Mouse (Mus musculus): ENCODE measurements around the gene Spag9. TPM values are rescaled to one million over a fixed set of nuclear protein-coding genes. Genes with fewer than 3 reads are reported as not detected.

Spag9 gene
- polyA plus RNA-seq, 1 experiment = 19.1 TPM

DNA sequence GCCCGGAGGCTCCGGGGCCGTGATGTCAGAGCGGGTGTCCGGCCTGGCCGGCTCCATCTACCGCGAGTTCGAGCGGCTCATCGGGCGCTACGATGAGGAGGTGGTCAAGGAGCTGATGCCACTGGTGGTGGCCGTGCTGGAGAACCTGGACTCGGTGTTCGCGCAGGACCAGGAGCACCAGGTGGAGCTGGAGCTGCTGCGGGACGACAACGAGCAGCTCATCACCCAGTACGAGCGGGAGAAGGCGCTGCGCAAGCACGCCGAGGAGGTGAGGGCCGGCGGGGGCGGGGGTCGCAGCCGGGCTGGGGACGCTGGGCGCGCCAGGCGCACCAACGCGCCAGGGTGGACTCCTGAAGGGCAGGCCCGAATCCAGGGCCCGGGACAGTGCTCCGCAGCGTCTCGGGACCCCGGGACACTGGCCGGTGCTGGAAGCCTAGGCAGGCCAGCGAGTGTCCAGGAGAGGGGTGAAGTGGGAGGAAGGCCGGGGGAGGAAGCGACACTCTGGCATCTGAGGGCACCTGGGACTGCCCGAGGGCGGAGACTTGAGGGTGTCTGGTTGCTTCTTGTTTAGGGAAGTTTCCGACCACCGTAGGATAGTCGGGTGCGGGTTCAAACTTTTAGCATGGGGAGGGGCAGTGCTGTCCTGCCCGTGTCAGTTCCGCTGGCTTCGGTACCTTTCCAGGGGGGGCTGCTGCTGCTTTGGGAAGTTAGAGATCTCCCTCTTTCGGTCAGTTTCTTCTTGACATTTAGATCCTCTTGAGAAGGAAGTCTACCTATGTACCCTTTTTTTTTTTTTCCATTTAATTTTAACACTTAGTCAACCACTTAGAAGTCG is 632 bp downstream of the Spag9 start:
- under 1% methylated on average over 58 of the region's 58 CpGs for WGBS
- H3K4me1 ChIP-seq (ENCODE audit: control insufficient read depth, insufficient read depth, low read length) = peaks cover 24% of the 10 kb centered on the region; the same call in 1 of the 2 replicates
- H3K27me3 ChIP-seq (replicated peaks; ENCODE audit: control insufficient read depth, insufficient read depth, low read length) = no peaks in the 10 kb centered on the region
- peak; percentile 61 for DNase-seq
- no peak for TF ChIP-seq POLR2A (IDR thresholded peaks at IDR 0.05; ENCODE audit: low read depth, low read length)
- peak; percentile 20; the same call in 1 of the 2 replicates for TF ChIP-seq CTCF (conservative IDR thresholded peaks at IDR 0.05; ENCODE audit: insufficient read depth, insufficient read length, low read depth, low read length)
- peak overlapping the region; percentile 96 for H3K4me3 ChIP-seq (ENCODE audit: insufficient read depth, low read depth, low read length)
- no peaks in the 10 kb centered on the region for H3K36me3 ChIP-seq (ENCODE audit: control insufficient read depth, insufficient read depth, low read length)
- peak overlapping the region; percentile 96 for H3K27ac ChIP-seq (ENCODE audit: insufficient read depth, low read depth, low read length)

- Histone ChIP-seq H3K27me3 (replicated peaks; ENCODE audit: control insufficient read depth, insufficient read depth, low read length) (no peaks in the 10 kb centered on the region), H3K36me3 (ENCODE audit: control insufficient read depth, insufficient read depth, low read length) (no peaks in the 10 kb centered on the region), H3K4me1 (ENCODE audit: control insufficient read depth, insufficient read depth, low read length) (peaks cover 24% of the 10 kb centered on the region; the same call in 1 of the 2 replicates), H3K4me3 (ENCODE audit: insufficient read depth, low read depth, low read length) (peak overlapping the region; percentile 37), H3K27ac (ENCODE audit: insufficient read depth, low read depth, low read length) (peak overlapping the region; percentile 96)
- TF ChIP-seq CTCF (conservative IDR thresholded peaks at IDR 0.05; ENCODE audit: insufficient read depth, insufficient read length, low read depth, low read length) (no peak), POLR2A (IDR thresholded peaks at IDR 0.05; ENCODE audit: low read depth, low read length) (no peak)
- peak; percentile 96 for DNase-seq
- 6% methylated on average over 13 of the region's 13 CpGs for whole genome bisulfite sequencing
Observed at GRCm38 (mm10) chr11:93997141-93997775, 1.4 kb downstream of the Spag9 start.

DNA sequence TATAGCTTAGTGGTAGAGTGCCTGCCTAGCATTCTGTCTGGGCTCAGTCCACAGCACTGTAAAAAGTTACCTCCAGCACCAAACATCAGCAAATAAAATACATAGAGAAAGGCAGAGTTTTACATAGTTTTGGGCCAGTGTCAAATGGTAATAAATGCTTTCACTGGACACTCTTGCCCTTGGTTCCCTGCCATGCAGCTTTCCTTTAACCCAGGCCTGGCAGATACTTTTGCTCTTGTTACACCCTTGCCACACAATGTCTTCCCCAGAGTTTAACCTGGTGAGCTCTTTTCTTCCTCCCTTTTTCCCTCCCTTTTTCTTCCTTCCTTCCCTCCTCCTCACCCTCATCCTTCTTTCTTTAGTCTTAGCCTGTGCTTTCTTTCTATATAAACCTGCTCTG is 3.4 kb downstream of the Spag9 start:
- Histone ChIP-seq H3K36me3 (ENCODE audit: control insufficient read depth, insufficient read depth, low read length) (no peaks in the 10 kb centered on the region), H3K4me1 (ENCODE audit: control insufficient read depth, insufficient read depth, low read length) (peaks cover 30% of the 10 kb centered on the region; the same call in 1 of the 2 replicates), H3K27me3 (replicated peaks; ENCODE audit: control insufficient read depth, insufficient read depth, low read length) (no peaks in the 10 kb centered on the region), H3K27ac (ENCODE audit: insufficient read depth, low read depth, low read length) (0 out of 2 replicates have a peak overlapping the region, but pooled peaks have one; percentile 49), H3K4me3 (ENCODE audit: insufficient read depth, low read depth, low read length) (no peak overlapping the region)
- TF ChIP-seq POLR2A (IDR thresholded peaks at IDR 0.05; ENCODE audit: low read depth, low read length) = no peak
- TF ChIP-seq CTCF (conservative IDR thresholded peaks at IDR 0.05; ENCODE audit: insufficient read depth, insufficient read length, low read depth, low read length) = no peak
- DNase-seq = peak; percentile 54

DNA sequence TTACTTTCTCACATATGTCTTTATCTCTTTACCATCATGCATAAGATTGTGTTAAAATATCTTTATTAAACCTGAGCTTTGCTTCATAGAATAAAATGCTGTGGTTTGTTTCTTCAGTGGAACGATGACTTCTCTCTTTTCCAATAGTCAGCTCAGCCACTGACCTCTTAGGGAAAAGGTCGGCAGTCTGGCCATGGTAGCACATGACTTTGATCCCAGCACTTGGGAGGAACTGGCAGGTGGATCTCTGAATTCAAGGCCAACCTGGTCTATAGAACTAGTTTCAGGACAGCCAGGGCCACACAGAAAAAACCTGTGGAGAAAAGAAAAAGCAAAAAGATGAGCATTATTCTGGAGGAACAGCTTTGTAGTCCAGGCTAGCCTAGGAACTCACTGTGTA is 7.5 kb downstream of the Spag9 start:
- TF ChIP-seq POLR2A (IDR thresholded peaks at IDR 0.05; ENCODE audit: low read depth, low read length) (no peak), CTCF (conservative IDR thresholded peaks at IDR 0.05; ENCODE audit: insufficient read depth, insufficient read length, low read depth, low read length) (no peak)
- Histone ChIP-seq H3K36me3 (ENCODE audit: control insufficient read depth, insufficient read depth, low read length) (no peaks in the 10 kb centered on the region), H3K4me3 (ENCODE audit: insufficient read depth, low read depth, low read length) (no peak overlapping the region), H3K27me3 (replicated peaks; ENCODE audit: control insufficient read depth, insufficient read depth, low read length) (no peaks in the 10 kb centered on the region), H3K27ac (ENCODE audit: insufficient read depth, low read depth, low read length) (no peak overlapping the region), H3K4me1 (ENCODE audit: control insufficient read depth, insufficient read depth, low read length) (peaks cover 28% of the 10 kb centered on the region; the same call in 1 of the 2 replicates)
- WGBS = 49% methylated on average over 2 of the region's 2 CpGs
- DNase-seq = peak; percentile 52

DNA sequence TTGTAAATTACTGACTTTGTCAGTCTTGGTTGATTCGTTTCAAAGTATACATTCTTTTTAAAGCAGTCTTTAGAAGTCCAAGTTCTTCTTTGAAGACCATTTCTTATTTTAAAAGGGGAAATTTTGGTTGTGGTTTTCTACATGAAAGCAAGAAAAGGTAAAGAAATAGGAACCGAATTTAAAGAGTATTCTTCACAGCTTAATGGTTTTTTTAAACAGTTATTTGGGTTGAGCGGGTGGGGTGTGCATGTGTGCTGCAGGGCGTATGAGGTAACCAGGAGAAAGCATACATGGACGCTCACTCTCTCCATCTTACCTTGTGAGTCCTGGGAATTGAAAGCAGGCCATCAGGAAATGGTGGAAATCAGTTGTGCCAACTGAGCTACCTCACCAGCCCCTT is 23.2 kb downstream of the Spag9 start:
- TF ChIP-seq POLR2A (IDR thresholded peaks at IDR 0.05; ENCODE audit: low read depth, low read length) = no peak
- no peak for TF ChIP-seq CTCF (conservative IDR thresholded peaks at IDR 0.05; ENCODE audit: insufficient read depth, insufficient read length, low read depth, low read length)
- DNase-seq = no peak
- H3K27me3 ChIP-seq (replicated peaks; ENCODE audit: control insufficient read depth, insufficient read depth, low read length) = no peaks in the 10 kb centered on the region
- H3K4me3 ChIP-seq (ENCODE audit: insufficient read depth, low read depth, low read length) = no peak overlapping the region
- H3K36me3 ChIP-seq (ENCODE audit: control insufficient read depth, insufficient read depth, low read length) = peaks cover 5% of the 10 kb centered on the region
- 70% methylated on average over 5 of the region's 5 CpGs for WGBS
- H3K4me1 ChIP-seq (ENCODE audit: control insufficient read depth, insufficient read depth, low read length) = 0 out of 2 replicates have a peak, but pooled peaks cover 2% of the 10 kb centered on the region
- no peak overlapping the region for H3K27ac ChIP-seq (ENCODE audit: insufficient read depth, low read depth, low read length)

DNA sequence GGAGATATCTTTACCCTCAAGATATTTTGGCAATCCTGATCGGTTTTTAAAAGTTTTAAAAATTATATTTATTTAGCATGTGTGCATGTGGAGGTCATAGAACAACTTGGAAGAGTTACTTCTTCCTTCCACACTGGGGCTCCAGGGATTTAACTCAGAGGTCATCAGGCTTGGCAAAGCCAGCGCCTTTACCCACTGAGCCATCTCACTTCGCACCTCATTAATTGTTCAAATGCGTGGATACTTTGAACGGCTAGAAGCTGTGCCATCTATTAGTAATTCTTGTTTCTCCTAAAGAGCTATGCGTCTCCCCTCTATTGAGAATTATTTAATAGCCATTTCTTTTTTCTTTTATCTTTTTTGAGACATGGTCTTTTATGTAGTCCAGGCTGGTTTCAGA is 24.5 kb downstream of the Spag9 start:
- Histone ChIP-seq H3K27me3 (replicated peaks; ENCODE audit: control insufficient read depth, insufficient read depth, low read length) (no peaks in the 10 kb centered on the region), H3K4me1 (ENCODE audit: control insufficient read depth, insufficient read depth, low read length) (0 out of 2 replicates have a peak, but pooled peaks cover 2% of the 10 kb centered on the region), H3K4me3 (ENCODE audit: insufficient read depth, low read depth, low read length) (no peak overlapping the region), H3K36me3 (ENCODE audit: control insufficient read depth, insufficient read depth, low read length) (peaks cover 5% of the 10 kb centered on the region), H3K27ac (ENCODE audit: insufficient read depth, low read depth, low read length) (no peak overlapping the region)
- no peak for TF ChIP-seq POLR2A (IDR thresholded peaks at IDR 0.05; ENCODE audit: low read depth, low read length)
- no peak for TF ChIP-seq CTCF (conservative IDR thresholded peaks at IDR 0.05; ENCODE audit: insufficient read depth, insufficient read length, low read depth, low read length)
- 25% methylated on average over 6 of the region's 6 CpGs for WGBS
- DNase-seq = peak; percentile 38

- no peaks in the 10 kb centered on the region for H3K36me3 ChIP-seq (ENCODE audit: control insufficient read depth, insufficient read depth, low read length)
- H3K4me3 ChIP-seq (ENCODE audit: insufficient read depth, low read depth, low read length) = no peak overlapping the region
- H3K27ac ChIP-seq (ENCODE audit: insufficient read depth, low read depth, low read length) = no peak overlapping the region
- H3K4me1 ChIP-seq (ENCODE audit: control insufficient read depth, insufficient read depth, low read length) = no peaks in the 10 kb centered on the region; the same call in 1 of the 2 replicates
- no peak for TF ChIP-seq CTCF (conservative IDR thresholded peaks at IDR 0.05; ENCODE audit: insufficient read depth, insufficient read length, low read depth, low read length)
- TF ChIP-seq POLR2A (IDR thresholded peaks at IDR 0.05; ENCODE audit: low read depth, low read length) = no peak
- WGBS = 84% methylated on average over 4 of the region's 4 CpGs
- no peaks in the 10 kb centered on the region for H3K27me3 ChIP-seq (replicated peaks; ENCODE audit: control insufficient read depth, insufficient read depth, low read length)
- no peak for DNase-seq
Observed at GRCm38 (mm10) chr11:94026289-94026688, 30.4 kb downstream of the Spag9 start.

Data from kidney, adult 2 months (tissue).